Mouse (Mus musculus): ENCODE measurements at regions not wholly inside any gene's neighbourhood (a gene's known extent, or its start where the extent isn't known, plus 50 kb on each side); places are given as distances from the start of the nearest gene placed in this dataset.

DNA sequence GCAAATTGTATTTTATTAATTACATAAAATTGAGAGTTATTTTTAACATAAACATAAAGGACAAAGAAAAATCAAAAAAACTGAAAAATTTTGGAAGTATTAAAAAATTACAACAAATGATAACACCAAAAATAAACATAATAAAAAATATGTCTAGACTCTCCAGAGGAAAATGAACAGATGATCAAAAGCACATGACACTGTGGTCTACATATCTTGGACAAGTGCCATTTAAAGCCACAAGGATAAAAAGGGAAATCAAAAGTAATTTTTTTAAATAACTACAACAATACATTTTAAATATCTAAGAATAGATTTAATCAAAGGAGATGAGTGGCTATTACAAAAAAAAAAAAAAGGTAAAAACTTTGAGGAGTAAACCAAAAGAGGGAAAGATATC, 755.6 kb downstream of the Hace1 start:
- TF ChIP-seq POLR2A (IDR thresholded peaks at IDR 0.05; ENCODE audit: extremely low read depth, insufficient read depth, low read length), result no peak
- no peak for TF ChIP-seq CTCF (IDR thresholded peaks at IDR 0.05; ENCODE audit: extremely low read depth, insufficient read depth, low read length)
